Mouse (Mus musculus) kidney, adult 2 months (tissue): ENCODE results near the gene Celsr1.
A peak's percentile ranks its signal among the peaks of the same experiment; 100 is the strongest.

Source experiments
- CTCF ChIP-seq: fragments of 200-500 bp; conservative IDR thresholded peaks from 2 replicates; pipeline ENCODE4 v1.5.1; 2011; ENCODE audit warnings: low read depth, mild to moderate bottlenecking, control low read depth, low read length, moderate library complexity, mixed read lengths; ENCODE audit not compliant: insufficient read depth, insufficient read length
- POLR2A ChIP-seq: fragments of 200-500 bp; IDR thresholded peaks from one replicate; pipeline ENCODE4 v1.6.1; 2011; ENCODE audit warnings: low read depth, low read length, control low read depth

DNA sequence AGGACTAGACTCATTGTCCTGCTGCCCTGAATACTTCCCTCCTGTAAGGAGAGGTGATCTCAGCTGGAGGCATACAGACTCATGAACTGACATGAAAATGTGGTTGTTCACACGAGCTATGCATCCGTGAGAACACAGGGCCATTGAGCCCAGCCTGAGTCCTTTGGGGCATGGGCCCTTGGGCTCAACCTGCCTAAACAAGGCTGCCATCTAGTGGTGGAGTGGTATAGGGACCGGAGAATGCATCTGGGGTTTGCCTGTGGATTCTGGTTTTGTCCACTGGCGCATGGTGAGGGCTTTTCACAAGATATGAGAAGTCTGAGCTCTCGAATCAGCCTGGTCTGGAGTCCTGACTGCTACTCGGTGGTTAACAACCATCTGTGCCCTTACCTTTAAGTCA is 165.9 kb downstream of the Celsr1 start:
- no peak for TF ChIP-seq POLR2A
- TF ChIP-seq CTCF, result peak; percentile 96
